Mouse (Mus musculus) midbrain, embryonic 10.5 days (tissue): Measurements from ENCODE around the gene Peli1. TPM values are rescaled to one million over a fixed set of nuclear protein-coding genes. Genes with fewer than 3 reads are reported as not detected.

Experiments
- DNase-seq: peaks from one replicate; pipeline ENCODE4 v3.0.0-alpha.2; 2017; ENCODE audit warnings: low spot score
- H3K27ac ChIP-seq: fragments of 300-500 bp; sonication (generic); replicated peaks from 2 replicates; pipeline ENCODE4 v1.5.1; 2016; ENCODE audit warnings: mild to moderate bottlenecking
- H3K27me3 ChIP-seq: fragments of 300-500 bp; sonication (generic); 2 replicates; pipeline ENCODE4 v1.6.1; 2016; ENCODE audit warnings: low read depth, mild to moderate bottlenecking; ENCODE audit not compliant: poor library complexity, severe bottlenecking
- H3K36me3 ChIP-seq: fragments of 300-500 bp; sonication (generic); 2 replicates; pipeline ENCODE4 v1.6.1; 2016; ENCODE audit warnings: mild to moderate bottlenecking, moderate library complexity
- H3K4me1 ChIP-seq: fragments of 300-500 bp; sonication (generic); 2 replicates; pipeline ENCODE4 v1.6.1; 2016
- H3K4me3 ChIP-seq: fragments of 300-500 bp; sonication (generic); 2 replicates; pipeline ENCODE4 v1.5.1; 2016; ENCODE audit warnings: mild to moderate bottlenecking, moderate library complexity
- H3K9me3 ChIP-seq: fragments of 300-500 bp; sonication (generic); replicated peaks from 2 replicates; pipeline ENCODE4 v1.6.1; 2016; ENCODE audit warnings: mild to moderate bottlenecking
- WGBS: fragments of 180-500 bp; shearing (Covaris S2); methylation state at CpG from one replicate; pipeline ENCODE4 v1.1.7; 2016; 5-methylcytosine and 5-hydroxymethylcytosine counted together
- polyA plus RNA-seq: library from polyadenylated mRNA; unstranded; fragments of >200 nt; fragmentation: Nextera tagmentation; extraction: Ambion mirVana; gene quantifications from 2 replicates; pipeline ENCODE4 v1.2.1, GENCODE M21; 2016

Peli1 gene
- polyA plus RNA-seq, 1 experiment from 2014 or later: 62.0 TPM

DNA sequence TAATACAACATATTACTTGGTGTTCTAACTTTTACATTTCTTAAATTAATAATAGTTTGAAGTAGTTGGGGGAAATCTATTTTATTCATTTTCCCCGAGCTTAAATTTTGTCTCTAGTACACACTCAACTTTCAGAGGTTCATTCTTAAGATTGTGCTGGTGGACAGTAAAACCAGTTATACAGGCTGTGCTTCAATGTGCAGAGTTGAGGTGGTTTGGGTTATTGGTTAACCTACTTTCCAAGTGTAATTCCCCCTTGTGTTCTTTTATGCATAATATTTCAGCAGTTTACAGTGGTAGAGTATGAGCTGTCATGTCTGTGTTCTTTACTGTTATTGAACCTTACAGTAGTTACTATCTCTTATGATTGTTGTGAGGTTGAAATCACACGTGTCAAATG is 40.6 kb downstream of the Peli1 start:
- Histone ChIP-seq H3K9me3 (peaks cover 25% of the 10 kb centered on the region), H3K4me1 (no peaks in the 10 kb centered on the region), H3K36me3 (peaks cover 32% of the 10 kb centered on the region), H3K27me3 (no peaks in the 10 kb centered on the region), H3K27ac (no peak overlapping the region), H3K4me3 (no peak overlapping the region)
- no peak for DNase-seq
- 89% methylated on average over 2 of the region's 2 CpGs for WGBS

DNA sequence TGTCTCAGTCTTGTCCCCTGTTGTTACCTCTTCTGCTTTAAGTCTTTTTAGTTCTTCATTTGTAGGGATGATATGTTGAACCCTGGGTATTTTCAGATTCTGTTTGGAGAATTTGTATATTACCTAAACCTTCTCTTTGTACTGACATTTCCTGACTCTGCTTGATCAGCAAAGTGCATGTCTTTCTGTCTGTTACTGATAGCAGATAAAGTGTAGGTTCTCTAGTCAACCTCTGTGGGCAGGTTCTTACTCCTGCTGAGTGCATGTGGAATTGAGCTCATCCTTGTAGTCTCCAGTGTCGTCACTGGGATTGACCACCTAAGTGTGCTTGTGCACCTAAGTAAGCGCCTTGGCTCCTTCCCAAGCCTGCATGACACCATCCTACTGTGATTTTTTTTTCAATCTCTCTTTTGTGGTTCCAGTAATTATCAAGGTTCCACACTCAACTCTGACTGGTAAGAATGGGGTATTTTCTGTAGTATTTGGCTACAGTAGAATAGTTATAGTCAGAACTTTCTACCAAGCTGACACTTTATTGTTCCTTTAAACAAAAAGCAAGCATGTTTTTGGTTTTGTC is 43.9 kb downstream of the Peli1 start:
- no peak overlapping the region for H3K4me3 ChIP-seq
- no peaks in the 10 kb centered on the region for H3K4me1 ChIP-seq
- H3K27ac ChIP-seq: no peak overlapping the region
- peaks cover 45% of the 10 kb centered on the region for H3K36me3 ChIP-seq
- H3K27me3 ChIP-seq: no peaks in the 10 kb centered on the region
- peaks cover 2% of the 10 kb centered on the region; the same call in 1 of the 2 replicates for H3K9me3 ChIP-seq
- no peak for DNase-seq
- 87% methylated on average over 2 of the region's 2 CpGs for WGBS

DNA sequence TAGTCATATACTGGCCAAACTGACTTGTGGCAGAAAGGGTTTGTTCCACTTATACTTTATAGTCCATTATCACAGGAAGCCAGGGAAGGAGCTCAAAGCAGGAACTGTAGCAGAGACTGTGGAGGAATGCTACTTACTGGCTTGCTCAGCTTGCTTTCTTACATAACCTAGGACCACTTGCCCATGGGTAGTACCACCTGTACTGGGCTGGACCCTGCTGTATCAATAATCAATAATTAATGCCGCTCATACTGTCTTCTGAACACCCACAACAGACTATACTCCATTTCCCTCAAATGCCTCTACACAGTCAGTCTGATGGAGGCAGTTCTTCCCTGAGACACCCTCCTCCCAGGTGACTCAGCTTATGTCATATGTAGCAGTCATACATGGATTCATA is 48.4 kb downstream of the Peli1 start:
- H3K9me3 ChIP-seq: no peaks in the 10 kb centered on the region
- H3K27ac ChIP-seq: no peak overlapping the region
- peaks cover 80% of the 10 kb centered on the region for H3K36me3 ChIP-seq
- 95% methylated on average over 1 of the region's 1 CpGs for WGBS
- no peaks in the 10 kb centered on the region for H3K4me1 ChIP-seq
- no peak overlapping the region for H3K4me3 ChIP-seq
- DNase-seq: no peak
- no peaks in the 10 kb centered on the region for H3K27me3 ChIP-seq

DNA sequence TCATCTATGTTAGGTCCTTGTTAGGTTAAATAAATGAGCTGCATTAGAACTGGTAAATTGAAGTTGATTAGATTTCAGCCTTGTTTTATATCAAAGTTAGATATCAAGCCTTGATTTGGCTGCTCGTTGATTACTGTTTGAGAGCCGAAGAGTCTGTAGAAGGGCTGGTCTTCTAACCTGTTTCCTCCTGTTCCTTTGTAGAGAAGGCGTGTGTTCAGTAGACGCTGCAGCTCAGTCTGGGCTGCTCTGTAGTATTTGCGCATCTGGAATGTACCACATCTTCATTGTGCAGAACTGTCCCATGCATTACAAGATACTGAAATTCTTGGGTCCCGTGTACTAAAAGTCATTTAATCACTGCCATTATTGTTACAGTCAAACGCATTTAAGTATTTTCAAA is 50.2 kb downstream of the Peli1 start:
- WGBS: 97% methylated on average over 7 of the region's 7 CpGs
- Histone ChIP-seq H3K27me3 (no peaks in the 10 kb centered on the region), H3K4me3 (no peak overlapping the region), H3K27ac (no peak overlapping the region), H3K9me3 (no peaks in the 10 kb centered on the region), H3K4me1 (no peaks in the 10 kb centered on the region), H3K36me3 (peaks cover 77% of the 10 kb centered on the region)
- no peak for DNase-seq

DNA sequence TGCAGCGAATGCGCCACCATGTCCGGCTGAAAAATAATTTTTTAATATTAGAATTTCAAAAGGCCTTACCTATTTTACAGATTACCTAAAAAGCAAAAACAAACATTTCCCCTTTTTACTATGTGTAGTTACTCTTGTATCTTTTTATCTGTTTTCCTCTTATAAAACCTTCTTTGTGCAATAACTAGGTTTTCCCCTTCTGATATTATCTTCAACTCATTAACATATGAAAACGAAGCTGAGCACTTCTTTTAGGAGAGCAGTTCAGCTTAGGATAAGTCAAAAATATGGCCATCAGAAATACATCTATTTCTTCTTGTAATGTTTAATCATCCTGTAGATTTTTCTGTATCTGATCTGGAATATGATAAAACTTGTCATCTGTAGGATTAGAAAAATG is 50.7 kb downstream of the Peli1 start:
- Histone ChIP-seq H3K27me3 (no peaks in the 10 kb centered on the region), H3K9me3 (no peaks in the 10 kb centered on the region), H3K27ac (no peak overlapping the region), H3K4me3 (no peak overlapping the region), H3K4me1 (no peaks in the 10 kb centered on the region), H3K36me3 (peaks cover 80% of the 10 kb centered on the region)
- no peak for DNase-seq
- 98% methylated on average over 4 of the region's 4 CpGs for WGBS

DNA sequence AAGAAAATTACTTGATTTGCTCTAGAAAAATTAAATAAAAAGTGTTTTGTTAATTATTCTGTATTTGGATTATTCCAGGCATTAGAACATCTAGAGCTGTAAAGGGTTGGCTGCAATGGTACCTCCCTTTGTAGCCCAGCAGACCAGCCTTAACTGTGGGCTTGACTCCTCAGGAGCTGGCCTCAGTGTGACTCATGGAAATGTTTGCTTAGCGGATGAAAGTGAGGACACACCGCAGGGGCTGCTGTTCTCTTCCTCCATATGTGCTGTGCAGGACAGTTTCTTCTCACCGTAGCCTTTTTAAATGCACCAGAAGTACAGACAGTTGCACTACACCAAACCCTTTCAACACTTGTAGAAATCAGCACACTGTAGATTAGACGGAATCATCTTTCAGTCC is 58.4 kb downstream of the Peli1 start:
- Histone ChIP-seq H3K4me3 (no peak overlapping the region), H3K4me1 (no peaks in the 10 kb centered on the region), H3K27me3 (no peaks in the 10 kb centered on the region), H3K9me3 (no peaks in the 10 kb centered on the region), H3K27ac (no peak overlapping the region), H3K36me3 (peaks cover 85% of the 10 kb centered on the region)
- no peak for DNase-seq
- 93% methylated on average over 4 of the region's 4 CpGs for WGBS

DNA sequence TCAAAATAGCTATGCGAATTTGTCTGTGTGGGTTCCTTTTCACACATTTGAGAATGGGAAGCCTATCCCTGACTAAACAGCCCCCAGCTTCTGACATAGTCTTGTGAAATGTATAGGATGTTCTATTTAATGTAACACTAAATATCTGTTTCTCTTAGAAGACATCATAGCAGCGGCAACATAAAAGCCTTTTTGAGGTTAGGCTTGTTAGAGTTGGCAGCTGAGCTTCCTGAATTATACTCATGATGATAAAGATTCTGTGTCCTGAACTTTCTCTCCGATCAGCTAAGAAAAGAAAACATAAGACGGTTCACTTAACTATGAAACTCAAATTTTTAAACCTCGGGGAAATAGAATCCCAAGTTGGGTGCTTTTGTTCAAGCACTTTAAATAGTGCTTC is 59.2 kb downstream of the Peli1 start:
- WGBS: 96% methylated on average over 5 of the region's 5 CpGs
- H3K27me3 ChIP-seq: no peaks in the 10 kb centered on the region
- no peak for DNase-seq
- H3K4me1 ChIP-seq: no peaks in the 10 kb centered on the region
- no peak overlapping the region for H3K4me3 ChIP-seq
- no peaks in the 10 kb centered on the region for H3K9me3 ChIP-seq
- H3K36me3 ChIP-seq: peaks cover 93% of the 10 kb centered on the region
- H3K27ac ChIP-seq: no peak overlapping the region

DNA sequence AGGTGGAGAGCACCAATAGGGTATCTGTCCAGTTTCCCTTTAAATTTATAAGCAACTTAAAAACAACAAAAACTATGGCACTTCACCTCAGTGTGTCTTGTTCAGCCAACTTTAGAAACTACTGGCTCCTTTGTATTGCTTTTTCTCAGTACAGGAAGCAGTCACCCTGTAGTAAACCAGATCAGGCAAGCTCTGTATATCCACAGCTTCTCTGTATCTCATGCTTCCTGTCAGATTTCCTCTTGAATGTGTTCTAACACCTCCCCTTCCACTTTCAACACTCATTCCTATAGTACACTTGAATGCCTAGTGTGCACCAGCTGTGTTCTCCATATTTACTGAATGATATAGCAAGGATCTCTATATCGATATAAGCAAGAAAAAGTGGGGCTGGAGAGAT is 60.6 kb downstream of the Peli1 start:
- H3K36me3 ChIP-seq: peaks cover 83% of the 10 kb centered on the region

DNA sequence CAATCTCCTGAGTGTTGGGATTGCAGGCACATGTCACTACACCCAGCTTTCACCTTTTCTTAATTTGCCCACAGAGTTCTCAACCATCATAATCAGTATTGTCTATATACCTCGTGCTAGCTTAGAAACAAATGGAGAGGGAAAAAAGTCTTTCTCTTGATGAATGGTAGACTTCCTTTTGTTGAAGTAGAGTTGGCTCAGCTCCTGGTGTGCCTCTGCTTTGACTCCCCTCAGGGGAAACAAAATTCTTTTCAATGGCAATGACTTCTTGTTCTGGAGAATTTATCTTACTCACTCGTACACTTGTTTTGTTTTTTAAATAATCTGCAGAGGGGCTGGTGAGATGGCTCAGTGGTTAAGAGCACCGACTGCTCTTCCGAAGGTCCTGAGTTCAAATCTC is 62.0 kb downstream of the Peli1 start:
- Histone ChIP-seq H3K4me3 (no peak overlapping the region), H3K27me3 (no peaks in the 10 kb centered on the region), H3K36me3 (peaks cover 68% of the 10 kb centered on the region), H3K9me3 (no peaks in the 10 kb centered on the region), H3K27ac (no peak overlapping the region), H3K4me1 (no peaks in the 10 kb centered on the region)
- no peak for DNase-seq
- WGBS: 98% methylated on average over 4 of the region's 4 CpGs

More for the DNA sequence above, 60.6 kb downstream of the Peli1 start:
- Histone ChIP-seq H3K4me1 (no peaks in the 10 kb centered on the region), H3K27ac (no peak overlapping the region), H3K4me3 (no peak overlapping the region), H3K9me3 (no peaks in the 10 kb centered on the region), H3K27me3 (no peaks in the 10 kb centered on the region)
- DNase-seq: no peak
- WGBS: 96% methylated on average over 1 of the region's 1 CpGs

DNA sequence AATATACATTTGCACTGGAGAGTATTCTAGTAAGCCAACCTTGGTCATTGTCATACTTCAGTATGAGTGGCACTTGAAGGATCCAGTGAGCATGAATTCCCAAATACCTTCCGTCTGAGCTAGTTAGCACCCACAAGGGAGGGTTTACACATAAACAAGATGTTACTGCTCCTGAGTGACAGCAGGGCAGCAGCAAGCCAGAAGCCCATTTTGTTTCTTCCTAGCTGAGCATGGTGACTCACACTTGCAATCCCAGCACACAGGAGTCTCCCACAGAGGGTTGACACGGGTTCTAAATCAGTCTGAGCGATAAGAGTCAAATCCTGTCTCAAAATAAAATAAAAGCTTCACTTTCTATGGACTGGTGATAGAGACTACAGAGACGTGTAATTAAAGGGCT is 66.5 kb downstream of the Peli1 start:
- no peak for DNase-seq
- Histone ChIP-seq H3K4me1 (no peaks in the 10 kb centered on the region), H3K4me3 (no peak overlapping the region), H3K27me3 (no peaks in the 10 kb centered on the region), H3K9me3 (no peaks in the 10 kb centered on the region), H3K27ac (no peak overlapping the region), H3K36me3 (peaks cover 29% of the 10 kb centered on the region)
- 82% methylated on average over 4 of the region's 4 CpGs for whole genome bisulfite sequencing

DNA sequence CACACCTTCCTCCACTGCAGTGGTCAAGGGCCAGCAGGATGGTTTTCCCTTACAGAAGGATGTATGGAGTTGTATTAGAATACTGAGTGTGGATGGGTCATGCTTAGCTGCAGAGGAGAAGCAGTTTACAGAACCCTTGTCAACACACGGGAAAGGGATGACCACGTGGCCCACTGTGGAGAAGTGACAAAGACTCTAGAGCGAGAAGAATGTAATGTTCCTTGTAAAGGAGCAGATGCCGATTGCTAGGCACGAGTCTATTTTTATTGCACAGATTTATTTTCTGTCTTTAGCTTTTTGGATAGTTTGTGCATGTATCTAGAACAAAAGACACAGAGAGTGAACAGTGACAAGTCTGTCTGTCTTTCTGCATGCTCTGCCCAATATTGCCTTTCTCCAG is 71.0 kb downstream of the Peli1 start:
- Histone ChIP-seq H3K36me3 (no peaks in the 10 kb centered on the region), H3K4me1 (peaks cover 15% of the 10 kb centered on the region), H3K27me3 (no peaks in the 10 kb centered on the region), H3K27ac (no peak overlapping the region), H3K9me3 (no peaks in the 10 kb centered on the region), H3K4me3 (no peak overlapping the region)
- 86% methylated on average over 5 of the region's 5 CpGs for WGBS
- no peak for DNase-seq

DNA sequence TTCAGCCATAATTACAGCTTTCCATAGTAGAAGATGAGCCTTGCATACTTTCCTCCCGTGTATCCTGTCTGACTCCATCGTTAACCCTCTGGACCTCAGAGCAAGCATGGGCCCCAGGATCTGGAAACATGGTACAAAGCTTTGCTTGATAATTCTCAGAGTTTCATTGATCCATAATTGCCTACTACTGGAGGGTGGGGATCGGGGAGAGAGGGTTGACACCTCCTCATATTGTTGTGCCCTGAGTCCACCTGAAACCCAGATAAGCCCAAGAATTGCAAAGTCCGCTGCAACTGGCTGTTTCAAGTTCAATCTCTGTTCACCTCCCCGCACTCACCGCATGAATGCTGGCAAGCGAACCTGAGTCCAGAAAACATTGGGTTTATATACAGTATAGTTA is 72.1 kb downstream of the Peli1 start:
- H3K4me3 ChIP-seq: no peak overlapping the region
- no peaks in the 10 kb centered on the region for H3K36me3 ChIP-seq
- no peak overlapping the region for H3K27ac ChIP-seq
- no peaks in the 10 kb centered on the region for H3K27me3 ChIP-seq
- DNase-seq: no peak
- WGBS: 65% methylated on average over 7 of the region's 7 CpGs
- no peaks in the 10 kb centered on the region for H3K9me3 ChIP-seq
- peaks cover 15% of the 10 kb centered on the region for H3K4me1 ChIP-seq

DNA sequence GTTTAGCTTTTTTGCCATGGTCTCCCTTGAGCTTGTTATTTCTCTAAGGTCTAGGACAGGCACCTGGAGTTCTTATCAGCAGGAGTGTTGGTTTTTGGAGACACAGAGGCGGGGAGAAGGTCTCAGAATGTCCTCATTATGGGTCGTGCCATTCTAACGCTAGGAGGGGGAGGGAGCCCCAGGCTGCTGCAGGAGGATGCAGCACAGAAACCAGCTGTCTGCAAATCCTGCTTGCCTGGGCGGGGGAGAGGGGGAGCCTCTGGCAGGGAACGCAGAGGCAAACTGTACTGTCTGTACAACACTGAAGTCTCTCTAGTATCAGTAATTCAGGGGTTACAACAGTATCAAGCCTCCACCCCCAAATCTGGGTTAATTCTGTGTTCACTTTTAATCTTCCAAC is 72.6 kb downstream of the Peli1 start:
- DNase-seq: peak; percentile 14
- 5% methylated on average over 5 of the region's 5 CpGs for WGBS
- no peaks in the 10 kb centered on the region for H3K27me3 ChIP-seq
- H3K36me3 ChIP-seq: no peaks in the 10 kb centered on the region
- peaks cover 17% of the 10 kb centered on the region for H3K4me1 ChIP-seq
- H3K27ac ChIP-seq: no peak overlapping the region
- H3K9me3 ChIP-seq: no peaks in the 10 kb centered on the region
- H3K4me3 ChIP-seq: no peak overlapping the region
